Mouse (Mus musculus) intestine, embryonic 15.5 days (tissue): ENCODE results near the gene Usp30. TPM values are rescaled to one million over a fixed set of nuclear protein-coding genes. Genes with fewer than 3 reads are reported as not detected.

Experiments
- ATAC-seq: fragments of 200-750 bp; cut with Nextera tagmentation; 2 replicates; pipeline ENCODE4 v1.8.0; 2017; ENCODE audit warnings: moderate TSS enrichment, moderate library complexity
- H3K27ac ChIP-seq: fragments of 300-500 bp; sonication (generic); 2 replicates; pipeline ENCODE4 v1.5.1; 2015; ENCODE audit warnings: mild to moderate bottlenecking, inconsistent platforms
- H3K27me3 ChIP-seq: fragments of 300-500 bp; sonication (generic); replicated peaks from 2 replicates; pipeline ENCODE4 v1.6.1; 2015; ENCODE audit warnings: inconsistent platforms
- H3K36me3 ChIP-seq: fragments of 300-500 bp; sonication (generic); 2 replicates; pipeline ENCODE4 v1.6.1; 2015; ENCODE audit warnings: inconsistent platforms
- H3K4me1 ChIP-seq: fragments of 300-500 bp; sonication (generic); replicated peaks from 2 replicates; pipeline ENCODE4 v1.6.1; 2015; ENCODE audit warnings: inconsistent platforms
- H3K4me2 ChIP-seq: fragments of 300-500 bp; sonication (generic); replicated peaks from 2 replicates; pipeline ENCODE4 v1.6.1; 2015; ENCODE audit warnings: mild to moderate bottlenecking, inconsistent platforms
- H3K4me3 ChIP-seq: fragments of 300-500 bp; sonication (generic); replicated peaks from 2 replicates; pipeline ENCODE4 v1.5.1; 2015; ENCODE audit warnings: inconsistent platforms
- H3K9ac ChIP-seq: fragments of 300-500 bp; sonication (generic); 2 replicates; pipeline ENCODE4 v1.6.1; 2015; ENCODE audit warnings: inconsistent platforms
- H3K9me3 ChIP-seq: fragments of 300-500 bp; sonication (generic); 2 replicates; pipeline ENCODE4 v1.6.1; 2016; ENCODE audit warnings: inconsistent platforms
- WGBS: fragments of 180-500 bp; shearing (Covaris S2); methylation state at CpG from one replicate; pipeline ENCODE4 v1.1.7; 2015; 5-methylcytosine and 5-hydroxymethylcytosine counted together
- polyA plus RNA-seq: library from polyadenylated mRNA; unstranded; fragments of >200 nt; fragmentation: Nextera tagmentation; extraction: Ambion mirVana; gene quantifications from 2 replicates; pipeline ENCODE4 v1.2.1, GENCODE M21; 2015

The Usp30 gene
- polyA plus RNA-seq, 1 experiment from 2014 or later, result 10.5 TPM

DNA sequence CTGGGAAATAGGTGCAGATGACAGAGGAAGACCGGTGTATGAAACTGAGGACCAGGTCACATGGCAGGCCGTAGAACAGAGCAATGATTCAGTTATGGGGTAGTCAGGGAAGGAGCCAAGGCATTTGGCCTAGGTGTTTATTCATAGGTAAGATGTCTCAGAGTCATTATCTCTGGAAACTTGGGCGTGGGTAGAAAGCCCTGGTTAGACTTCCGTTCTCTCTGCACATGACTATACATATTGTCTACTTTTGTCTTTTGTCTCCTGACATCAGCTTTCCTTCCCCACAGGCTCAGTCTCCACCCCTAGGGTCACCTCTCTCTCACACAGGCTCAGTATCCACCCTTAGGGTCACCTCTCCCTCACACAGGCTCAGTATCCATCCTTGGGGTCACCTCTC lies 21.5 kb upstream of the Usp30 start:
- no peak overlapping the region for H3K27ac ChIP-seq
- no peaks in the 10 kb centered on the region for H3K27me3 ChIP-seq
- WGBS, result 70% methylated on average over 4 of the region's 4 CpGs
- H3K4me2 ChIP-seq, result no peak overlapping the region
- H3K9ac ChIP-seq, result no peak overlapping the region
- H3K4me3 ChIP-seq, result no peak overlapping the region
- peaks cover 8% of the 10 kb centered on the region; the same call in 1 of the 2 replicates for H3K4me1 ChIP-seq
- H3K36me3 ChIP-seq, result no peaks in the 10 kb centered on the region
- ATAC-seq, result no peak
- no peaks in the 10 kb centered on the region for H3K9me3 ChIP-seq

DNA sequence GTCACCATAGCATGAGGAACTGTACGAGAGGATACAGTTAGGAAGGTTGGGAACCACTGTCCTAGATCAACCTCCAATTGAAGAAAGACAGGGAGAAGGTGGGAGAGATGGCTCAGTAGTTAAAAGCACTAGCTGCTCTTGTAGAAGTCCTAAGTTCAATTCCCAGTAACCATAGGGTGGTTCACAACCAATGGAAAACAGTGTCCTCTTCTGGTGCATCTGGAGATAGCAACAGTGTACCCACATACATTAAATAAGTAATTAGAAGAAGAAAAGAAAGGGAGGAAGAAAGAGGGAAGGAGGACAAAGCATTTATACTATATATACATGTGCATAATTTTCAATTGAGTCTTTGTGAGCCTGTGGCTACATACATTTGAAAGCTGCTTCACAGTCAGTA lies 20.1 kb upstream of the Usp30 start:
- Histone ChIP-seq H3K4me3 (no peak overlapping the region), H3K4me1 (peaks cover 8% of the 10 kb centered on the region; the same call in 1 of the 2 replicates), H3K36me3 (no peaks in the 10 kb centered on the region), H3K9ac (no peak overlapping the region), H3K27ac (no peak overlapping the region), H3K9me3 (no peaks in the 10 kb centered on the region), H3K4me2 (no peak overlapping the region), H3K27me3 (no peaks in the 10 kb centered on the region)
- no peak for ATAC-seq
- WGBS, result 63% methylated on average over 1 of the region's 1 CpGs

DNA sequence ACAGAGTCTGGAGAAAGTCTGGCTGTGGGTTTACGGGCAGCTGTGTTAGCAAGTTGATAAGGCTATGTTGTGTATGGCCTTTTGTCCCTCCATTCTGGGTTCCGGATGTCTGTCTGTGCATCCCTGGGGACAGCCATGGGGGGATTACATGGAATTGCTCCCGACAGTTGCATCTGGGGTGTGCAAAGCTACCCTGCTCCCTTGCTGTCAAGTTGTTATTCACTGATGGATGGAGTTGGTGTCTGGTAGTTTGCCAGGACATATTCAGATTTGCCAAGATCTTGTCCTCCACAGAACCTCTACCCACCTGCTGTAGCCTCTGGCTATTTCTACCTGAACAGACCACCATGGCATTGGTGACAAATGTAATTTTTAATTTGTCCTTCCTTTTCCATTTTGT lies 19.1 kb upstream of the Usp30 start:
- 0 out of 2 replicates have a peak, but pooled peaks cover 4% of the 10 kb centered on the region for H3K4me1 ChIP-seq
- ATAC-seq, result no peak
- no peaks in the 10 kb centered on the region for H3K36me3 ChIP-seq
- H3K27me3 ChIP-seq, result no peaks in the 10 kb centered on the region
- H3K4me2 ChIP-seq, result no peak overlapping the region
- no peaks in the 10 kb centered on the region for H3K9me3 ChIP-seq
- WGBS, result 70% methylated on average over 3 of the region's 3 CpGs
- H3K9ac ChIP-seq, result no peak overlapping the region
- H3K4me3 ChIP-seq, result no peak overlapping the region
- H3K27ac ChIP-seq, result no peak overlapping the region

DNA sequence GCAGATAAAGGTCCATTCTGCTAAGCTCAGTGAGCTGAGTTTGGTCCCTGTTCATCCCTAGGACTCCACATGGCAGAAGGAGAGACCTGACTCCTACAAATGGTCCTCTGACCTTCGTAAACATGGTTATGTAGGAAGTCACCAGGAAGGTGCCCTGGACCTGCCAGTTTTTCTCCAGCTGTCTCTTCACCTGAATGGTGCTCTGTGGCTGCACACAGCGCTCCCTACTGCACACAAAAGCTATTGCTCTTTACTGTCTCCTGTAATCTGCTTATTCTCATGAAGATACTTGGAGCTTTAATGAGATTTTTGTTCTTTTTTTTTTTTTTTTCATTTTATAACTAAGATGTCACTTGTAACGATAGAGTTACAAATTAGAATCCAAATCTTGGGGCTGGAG lies 18.7 kb upstream of the Usp30 start:
- H3K27ac ChIP-seq, result no peak overlapping the region
- 0 out of 2 replicates have a peak, but pooled peaks cover 4% of the 10 kb centered on the region for H3K4me1 ChIP-seq
- WGBS, result 41% methylated on average over 3 of the region's 3 CpGs
- no peak overlapping the region for H3K4me2 ChIP-seq
- no peaks in the 10 kb centered on the region for H3K36me3 ChIP-seq
- H3K9ac ChIP-seq, result no peak overlapping the region
- H3K27me3 ChIP-seq, result no peaks in the 10 kb centered on the region
- no peak for ATAC-seq
- H3K4me3 ChIP-seq, result no peak overlapping the region
- H3K9me3 ChIP-seq, result no peaks in the 10 kb centered on the region

DNA sequence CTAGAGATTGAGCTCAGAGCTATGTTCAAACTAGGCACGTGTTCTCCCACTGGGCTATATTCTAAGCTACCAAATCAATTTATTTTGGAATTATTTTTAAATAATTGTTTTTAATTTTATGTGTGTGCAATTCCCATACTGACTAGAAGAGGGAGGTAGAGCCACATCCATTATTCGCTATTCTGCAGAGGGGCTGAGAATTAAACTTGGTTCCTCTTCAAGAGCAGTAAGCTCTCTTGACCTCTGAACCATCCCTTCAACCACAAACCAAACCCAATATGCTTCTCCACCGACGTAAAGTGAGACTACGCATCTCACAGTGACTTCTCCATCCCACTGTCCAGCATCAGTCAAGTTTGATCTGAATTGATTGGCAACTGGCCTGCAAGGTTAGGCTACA lies 18.1 kb upstream of the Usp30 start:
- no peak for ATAC-seq
- no peak overlapping the region for H3K27ac ChIP-seq
- no peak overlapping the region for H3K4me3 ChIP-seq
- H3K9ac ChIP-seq, result no peak overlapping the region
- 0 out of 2 replicates have a peak, but pooled peaks cover 4% of the 10 kb centered on the region for H3K4me1 ChIP-seq
- H3K9me3 ChIP-seq, result no peaks in the 10 kb centered on the region
- H3K4me2 ChIP-seq, result no peak overlapping the region
- no peaks in the 10 kb centered on the region for H3K36me3 ChIP-seq
- 79% methylated on average over 5 of the region's 5 CpGs for WGBS
- no peaks in the 10 kb centered on the region for H3K27me3 ChIP-seq

DNA sequence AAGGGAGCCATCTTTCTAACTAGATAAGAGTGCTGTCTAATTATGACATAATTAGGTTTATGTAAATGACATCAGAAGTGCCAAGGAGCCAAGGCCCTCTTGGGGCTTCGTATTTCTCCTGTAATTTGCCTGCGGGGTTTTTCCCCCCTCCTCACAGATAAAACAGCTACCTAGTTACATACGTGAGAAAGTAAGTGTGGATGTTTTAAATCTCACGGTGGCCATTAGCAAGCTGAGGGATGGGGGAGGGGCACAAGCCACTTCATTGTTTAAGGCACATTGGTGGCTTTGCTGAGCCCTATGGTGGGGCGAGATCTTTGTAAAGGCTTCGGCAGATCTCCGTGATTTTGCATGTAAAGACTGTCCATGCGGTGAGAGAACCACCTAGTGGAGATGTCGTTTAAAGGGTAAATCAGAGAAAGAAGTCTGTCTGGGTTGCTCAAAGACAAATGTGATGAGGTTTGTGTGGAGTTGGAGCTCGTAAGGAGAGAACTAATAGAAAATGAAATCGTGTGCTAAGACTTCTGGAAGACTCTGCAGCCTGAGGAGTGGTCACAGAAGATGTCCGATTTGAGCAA lies 16.4 kb upstream of the Usp30 start:
- 49% methylated on average over 12 of the region's 12 CpGs for WGBS
- H3K9ac ChIP-seq, result no peak overlapping the region
- H3K4me2 ChIP-seq, result no peak overlapping the region
- no peak for ATAC-seq
- H3K27me3 ChIP-seq, result no peaks in the 10 kb centered on the region
- no peak overlapping the region for H3K4me3 ChIP-seq
- no peak overlapping the region for H3K27ac ChIP-seq
- 0 out of 2 replicates have a peak, but pooled peaks cover 4% of the 10 kb centered on the region for H3K4me1 ChIP-seq
- H3K36me3 ChIP-seq, result no peaks in the 10 kb centered on the region
- no peaks in the 10 kb centered on the region for H3K9me3 ChIP-seq

DNA sequence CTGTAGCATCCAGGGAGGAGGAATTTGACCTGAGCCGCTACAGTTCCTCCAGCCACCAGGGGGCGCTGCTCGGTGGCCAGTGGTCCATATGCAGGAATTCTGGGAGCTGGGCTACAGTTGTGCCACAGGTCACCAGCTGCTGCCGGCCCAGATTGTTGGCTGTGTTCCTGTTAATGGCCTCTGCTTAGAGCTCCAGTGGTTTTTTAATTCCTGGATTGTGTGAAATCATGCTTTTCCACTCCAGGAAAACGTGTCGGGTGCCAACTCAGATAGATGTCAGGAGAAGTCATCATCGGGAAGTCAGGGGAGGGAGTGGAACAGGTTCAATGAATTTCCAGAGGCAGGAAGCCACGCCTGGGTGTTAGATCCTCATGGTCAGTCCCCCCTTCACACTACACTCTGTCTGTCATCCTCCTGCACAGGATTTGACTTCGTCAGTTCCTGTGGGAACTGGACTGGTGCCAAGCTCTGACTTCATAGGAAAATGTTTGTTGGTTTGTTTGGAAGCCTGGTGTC lies 13.0 kb upstream of the Usp30 start:
- no peak for ATAC-seq
- Histone ChIP-seq H3K9me3 (no peaks in the 10 kb centered on the region), H3K27me3 (no peaks in the 10 kb centered on the region), H3K4me1 (0 out of 2 replicates have a peak, but pooled peaks cover 4% of the 10 kb centered on the region), H3K4me2 (peak overlapping the region; percentile 39), H3K9ac (no peak overlapping the region), H3K36me3 (no peaks in the 10 kb centered on the region), H3K27ac (no peak overlapping the region), H3K4me3 (no peak overlapping the region)
- 25% methylated on average over 9 of the region's 9 CpGs for WGBS

DNA sequence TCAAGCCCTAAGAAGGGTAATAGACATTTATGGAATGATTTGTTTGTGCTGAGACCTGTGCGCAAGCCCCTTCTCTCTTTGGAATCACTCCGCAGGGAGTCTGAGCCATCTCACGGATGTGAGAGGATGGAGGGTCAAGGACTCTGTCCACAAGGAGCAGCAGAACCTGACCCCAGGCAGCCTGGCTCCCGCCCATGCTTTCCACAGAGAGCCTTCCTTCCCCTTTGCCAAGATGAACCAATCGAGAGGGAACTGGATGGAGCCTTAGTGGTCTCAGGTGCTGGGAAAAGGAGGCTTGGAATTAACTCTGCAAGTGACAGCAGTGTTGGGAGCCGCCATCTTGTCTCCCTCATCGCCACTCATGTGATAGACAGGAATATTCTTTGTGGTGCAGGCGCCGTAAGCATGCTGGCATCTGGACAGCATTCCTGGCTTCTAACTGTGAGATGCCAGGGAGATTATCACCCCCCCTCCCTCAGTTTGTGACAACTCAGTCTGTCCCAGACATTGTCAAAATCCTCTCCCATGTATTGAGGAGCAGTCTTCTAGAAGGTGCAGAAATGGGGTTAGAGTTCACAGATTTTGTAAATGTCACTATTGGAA lies 8.0 kb upstream of the Usp30 start:
- 78% methylated on average over 9 of the region's 9 CpGs for WGBS
- 0 out of 2 replicates have a peak, but pooled peaks cover 1% of the 10 kb centered on the region for H3K4me1 ChIP-seq
- H3K4me3 ChIP-seq, result no peak overlapping the region
- no peaks in the 10 kb centered on the region for H3K9me3 ChIP-seq
- H3K27ac ChIP-seq, result no peak overlapping the region
- no peak for ATAC-seq
- H3K9ac ChIP-seq, result no peak overlapping the region
- no peaks in the 10 kb centered on the region for H3K27me3 ChIP-seq
- H3K36me3 ChIP-seq, result no peaks in the 10 kb centered on the region
- H3K4me2 ChIP-seq, result no peak overlapping the region

DNA sequence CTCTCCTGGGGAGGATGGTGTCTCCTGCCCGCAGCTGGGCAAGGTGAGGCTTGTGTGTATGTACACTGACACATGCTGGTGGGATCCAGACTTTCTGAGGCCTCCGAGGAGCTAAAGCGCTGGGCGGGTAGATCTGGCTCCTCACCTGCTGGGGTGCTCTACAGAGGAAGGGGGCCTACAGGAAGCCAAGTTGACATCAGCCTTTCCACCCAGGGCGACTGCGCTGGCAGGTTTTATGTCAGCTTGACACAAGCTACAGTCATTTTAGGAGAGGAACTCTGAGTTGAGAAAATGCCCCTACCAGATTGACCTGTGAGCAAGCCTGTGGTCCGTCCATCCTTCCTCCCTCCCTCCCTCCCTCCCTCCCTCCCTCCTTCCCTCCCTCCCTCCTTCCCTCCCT lies 3.6 kb upstream of the Usp30 start:
- 41% methylated on average over 7 of the region's 7 CpGs for WGBS
- Histone ChIP-seq H3K9me3 (no peaks in the 10 kb centered on the region), H3K27me3 (no peaks in the 10 kb centered on the region), H3K9ac (no peak overlapping the region), H3K4me2 (no peak overlapping the region), H3K27ac (no peak overlapping the region), H3K4me3 (no peak overlapping the region), H3K36me3 (no peaks in the 10 kb centered on the region), H3K4me1 (no peaks in the 10 kb centered on the region)
- no peak for ATAC-seq

DNA sequence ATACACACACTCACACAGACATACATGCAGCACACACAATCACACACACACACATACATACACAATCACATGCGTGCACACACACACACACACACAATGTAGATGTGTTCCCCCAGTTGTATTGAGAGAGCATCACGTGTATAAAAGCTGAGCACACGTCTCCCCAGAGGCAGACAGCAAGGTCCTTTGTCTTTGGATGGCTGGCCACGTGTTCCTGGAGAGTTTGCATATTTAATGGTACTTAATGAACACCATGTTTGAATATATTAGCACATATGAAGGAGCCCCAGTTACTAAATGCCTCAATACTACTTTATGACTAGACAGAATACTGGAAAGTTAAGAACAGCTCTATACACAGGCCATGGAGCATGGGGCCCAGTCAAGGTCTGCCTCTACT lies 1.3 kb upstream of the Usp30 start:
- ATAC-seq, result no peak
- Histone ChIP-seq H3K27me3 (no peaks in the 10 kb centered on the region), H3K27ac (no peak overlapping the region), H3K9ac (no peak overlapping the region), H3K4me3 (no peak overlapping the region), H3K4me2 (no peak overlapping the region), H3K36me3 (no peaks in the 10 kb centered on the region), H3K4me1 (no peaks in the 10 kb centered on the region), H3K9me3 (no peaks in the 10 kb centered on the region)
- WGBS, result 78% methylated on average over 4 of the region's 4 CpGs

DNA sequence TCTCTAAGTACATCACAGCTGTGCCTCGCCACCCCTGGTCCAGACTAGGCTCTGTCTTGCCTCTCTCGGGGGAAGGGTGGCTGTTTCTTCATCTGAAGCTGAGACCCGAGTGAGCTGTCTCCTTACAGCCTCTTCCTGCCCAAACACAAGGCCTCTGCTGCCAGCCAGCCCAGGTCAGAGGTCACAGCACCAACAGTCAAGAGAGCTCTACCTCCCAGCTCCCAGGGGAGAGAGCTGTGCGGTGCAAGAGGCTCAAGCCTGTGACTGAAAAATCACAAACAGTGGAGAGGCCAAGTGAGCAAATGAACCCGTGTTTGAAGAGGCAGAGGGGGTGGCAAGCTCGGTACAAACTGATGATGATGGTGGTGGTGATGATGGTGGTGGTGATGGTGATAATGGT lies 1.3 kb downstream of the Usp30 start:
- WGBS, result 38% methylated on average over 6 of the region's 6 CpGs
- Histone ChIP-seq H3K4me3 (no peak overlapping the region), H3K27me3 (no peaks in the 10 kb centered on the region), H3K9me3 (no peaks in the 10 kb centered on the region), H3K4me2 (no peak overlapping the region), H3K4me1 (no peaks in the 10 kb centered on the region), H3K36me3 (no peaks in the 10 kb centered on the region), H3K9ac (no peak overlapping the region), H3K27ac (no peak overlapping the region)
- no peak for ATAC-seq

DNA sequence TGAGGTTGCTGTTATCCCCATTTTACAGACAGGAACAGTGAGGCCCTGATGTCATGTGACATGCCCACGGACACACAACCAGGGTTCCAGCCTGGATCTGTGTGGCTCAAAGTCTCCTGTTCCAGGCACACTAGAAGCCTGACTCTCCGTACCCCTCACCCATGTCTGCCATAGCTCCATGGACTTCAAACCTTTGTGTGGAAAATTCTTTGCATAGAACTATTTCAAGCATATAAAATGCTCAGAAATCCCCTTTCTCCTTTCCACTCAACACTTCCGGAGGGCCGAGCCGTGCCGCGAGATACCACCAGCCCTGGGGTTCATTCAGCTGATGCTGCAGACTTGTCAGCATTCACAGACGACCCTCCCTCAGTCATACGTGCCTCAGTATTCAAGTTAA lies 2.3 kb downstream of the Usp30 start:
- Histone ChIP-seq H3K4me3 (no peak overlapping the region), H3K36me3 (no peaks in the 10 kb centered on the region), H3K4me2 (no peak overlapping the region), H3K9ac (no peak overlapping the region), H3K9me3 (no peaks in the 10 kb centered on the region), H3K27ac (no peak overlapping the region), H3K27me3 (no peaks in the 10 kb centered on the region), H3K4me1 (no peaks in the 10 kb centered on the region)
- ATAC-seq, result no peak
- 85% methylated on average over 9 of the region's 9 CpGs for WGBS

DNA sequence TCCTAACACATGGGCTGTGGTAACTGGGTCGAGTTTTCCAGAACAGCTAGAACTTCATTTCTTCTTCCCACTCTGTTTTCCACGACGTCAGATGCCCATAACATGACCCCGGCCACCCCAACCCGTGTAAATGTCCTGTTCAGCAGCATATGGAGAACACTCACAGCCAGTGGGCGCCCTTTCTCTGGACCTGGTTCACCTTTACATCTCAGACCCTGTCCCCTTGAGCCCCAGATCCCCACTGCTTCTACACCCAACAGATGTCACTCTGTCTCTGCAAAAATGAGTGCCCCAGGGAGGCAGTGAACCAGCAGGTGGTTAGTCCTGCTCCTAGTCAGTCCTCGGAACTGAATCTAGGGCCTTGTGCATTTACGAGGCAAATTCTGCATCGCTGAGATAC lies 2.7 kb downstream of the Usp30 start:
- no peaks in the 10 kb centered on the region for H3K36me3 ChIP-seq
- ATAC-seq, result no peak
- no peak overlapping the region for H3K4me2 ChIP-seq
- H3K27me3 ChIP-seq, result no peaks in the 10 kb centered on the region
- H3K4me3 ChIP-seq, result no peak overlapping the region
- no peak overlapping the region for H3K9ac ChIP-seq
- 65% methylated on average over 9 of the region's 9 CpGs for WGBS
- no peak overlapping the region for H3K27ac ChIP-seq
- H3K4me1 ChIP-seq, result no peaks in the 10 kb centered on the region
- H3K9me3 ChIP-seq, result no peaks in the 10 kb centered on the region
